Mouse (Mus musculus): ENCODE measurements around the gene Trim39. TPM values are rescaled to one million over a fixed set of nuclear protein-coding genes. Genes with fewer than 3 reads are reported as not detected.
A peak's percentile ranks its signal among the peaks of the same experiment; 100 is the strongest.
"Not testable (repeated sequence)": the region's sequence is repeated elsewhere in the genome, so short reads cannot be mapped to it uniquely, and the experiment has no call there.

The Trim39 gene
- not detected in 2 replicates for polyA plus RNA-seq (2012; ENCODE audit: insufficient read depth, insufficient read length, low replicate concordance, missing spikeins)

- WGBS, result under 1% methylated on average over 42 of the region's 43 CpGs
- Histone ChIP-seq H3K4me1 (ENCODE audit: control insufficient read depth, insufficient read depth, low read length) (peaks cover 16% of the 10 kb centered on the region), H3K27ac (ENCODE audit: insufficient read depth, low read depth, low read length) (peak within 1 kb of the TSS; percentile 91), H3K4me3 (ENCODE audit: insufficient read depth, low read depth, low read length) (peak within 1 kb of the TSS; percentile 81)
- TF ChIP-seq POLR2A (IDR thresholded peaks at IDR 0.05; ENCODE audit: insufficient read depth, low read depth, low read length) (no peak; the same call in 1 of the 2 replicates), CTCF (IDR thresholded peaks at IDR 0.05; ENCODE audit: insufficient read depth, low read depth, low read length) (no peak)
These were observed at the start of gene Trim39 for GRCm38 (mm10) chr17:36271586-36272256. TSS of gene Trim39 (minus strand) at chr17:36272247.

GRCm38 (mm10) chr17:36315689-36316253 is 43.7 kb upstream of the Trim39 start:
- TF ChIP-seq POLR2A (IDR thresholded peaks at IDR 0.05; ENCODE audit: insufficient read depth, low read depth, low read length), result no peak
- no peak for TF ChIP-seq CTCF (IDR thresholded peaks at IDR 0.05; ENCODE audit: insufficient read depth, low read depth, low read length)
- WGBS, result 9% methylated on average over 5 of the region's 5 CpGs
- H3K4me3 ChIP-seq (ENCODE audit: insufficient read depth, low read depth, low read length), result peak overlapping the region; percentile 54
- peak overlapping the region; percentile 88 for H3K27ac ChIP-seq (ENCODE audit: insufficient read depth, low read depth, low read length)
- H3K4me1 ChIP-seq (ENCODE audit: control insufficient read depth, insufficient read depth, low read length), result no peaks in the 10 kb centered on the region

DNA sequence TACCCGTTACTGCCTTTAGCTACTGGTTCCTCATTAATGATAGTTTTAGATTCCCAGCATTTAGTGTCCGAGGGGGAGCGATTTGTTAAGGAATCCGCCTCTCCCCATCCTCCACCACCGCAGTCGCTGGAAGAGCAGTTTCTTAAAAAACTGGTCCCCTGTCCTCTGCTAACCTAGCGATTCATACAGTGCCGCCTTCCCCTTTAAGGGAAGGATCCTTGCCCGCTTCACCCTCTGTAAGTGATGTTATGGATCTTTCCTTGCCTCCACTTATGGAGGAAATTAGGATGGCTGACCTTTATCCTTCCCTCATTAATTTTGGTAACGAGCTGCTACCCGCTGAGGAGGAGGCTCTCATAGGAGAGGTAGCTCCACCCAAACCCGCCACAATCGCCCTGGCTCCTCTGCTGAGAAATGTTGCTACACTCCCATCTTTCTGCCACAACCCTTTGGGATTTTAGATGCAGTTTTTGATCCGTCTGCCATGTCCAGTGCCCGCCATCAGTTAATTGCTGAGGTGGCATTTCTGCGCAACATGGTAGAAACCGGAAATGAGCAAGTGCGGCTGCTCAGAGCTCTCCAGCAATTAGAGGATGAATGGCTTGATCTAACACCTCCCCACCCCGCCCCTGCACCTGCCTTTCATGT is 43.1 kb upstream of the Trim39 start:
- under 1% methylated on average over 19 of the region's 19 CpGs for WGBS
- Histone ChIP-seq H3K4me1 (ENCODE audit: control insufficient read depth, insufficient read depth, low read length) (no peaks in the 10 kb centered on the region), H3K27ac (ENCODE audit: insufficient read depth, low read depth, low read length) (peak overlapping the region; percentile 88), H3K4me3 (ENCODE audit: insufficient read depth, low read depth, low read length) (peak overlapping the region; percentile 54)
- TF ChIP-seq CTCF (IDR thresholded peaks at IDR 0.05; ENCODE audit: insufficient read depth, low read depth, low read length), result no peak
- 0 out of 2 replicates have a peak, but pooled peaks have one; percentile 30 for TF ChIP-seq POLR2A (IDR thresholded peaks at IDR 0.05; ENCODE audit: insufficient read depth, low read depth, low read length)

DNA sequence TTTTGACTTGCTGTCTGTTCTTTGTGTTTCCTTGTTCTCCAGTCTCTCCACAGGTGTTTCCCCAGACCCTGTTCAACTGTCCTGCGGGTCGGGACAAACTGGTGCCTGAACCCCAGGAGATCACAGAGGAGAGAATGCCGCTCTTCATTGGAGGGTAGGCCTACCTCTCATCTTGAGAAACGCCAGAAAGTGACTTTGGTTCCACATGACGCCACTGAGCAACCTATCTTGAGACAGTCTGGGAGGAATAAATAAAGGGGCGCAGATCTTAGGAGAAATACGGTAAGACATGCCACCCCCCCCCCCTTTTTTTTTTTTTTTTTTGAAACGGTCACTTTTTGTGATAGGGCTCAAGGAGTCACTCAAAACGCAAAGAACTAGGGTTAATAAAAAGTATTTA is 42.5 kb upstream of the Trim39 start:
- no peak overlapping the region for H3K4me3 ChIP-seq (ENCODE audit: insufficient read depth, low read depth, low read length)
- no peak for TF ChIP-seq POLR2A (IDR thresholded peaks at IDR 0.05; ENCODE audit: insufficient read depth, low read depth, low read length)
- TF ChIP-seq CTCF (IDR thresholded peaks at IDR 0.05; ENCODE audit: insufficient read depth, low read depth, low read length), result no peak
- H3K27ac ChIP-seq (ENCODE audit: insufficient read depth, low read depth, low read length), result no peak overlapping the region
- no peaks in the 10 kb centered on the region for H3K4me1 ChIP-seq (ENCODE audit: control insufficient read depth, insufficient read depth, low read length)
- 3% methylated on average over 9 of the region's 9 CpGs for WGBS

DNA sequence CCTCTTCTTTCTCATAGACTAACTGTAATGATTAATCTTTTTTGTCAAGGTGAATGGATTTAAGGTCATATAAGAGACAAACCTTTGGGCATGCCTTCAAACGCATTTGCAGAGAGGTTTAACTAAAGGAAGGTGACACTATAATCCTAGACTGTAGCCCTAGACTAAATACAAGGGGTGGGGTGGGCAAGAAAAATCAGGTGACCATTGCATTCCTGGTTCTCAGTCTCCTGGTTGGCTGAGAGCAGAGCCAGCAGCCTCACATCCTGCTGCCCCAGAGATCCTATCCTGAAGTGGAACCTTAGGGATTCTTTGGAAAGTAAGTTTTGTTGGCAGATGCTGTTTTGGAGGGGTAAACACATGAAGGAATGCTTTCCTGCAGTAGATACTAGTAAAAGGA is 37.2 kb upstream of the Trim39 start:
- Histone ChIP-seq H3K27ac (ENCODE audit: insufficient read depth, low read depth, low read length) (no peak overlapping the region), H3K4me3 (ENCODE audit: insufficient read depth, low read depth, low read length) (no peak overlapping the region), H3K4me1 (ENCODE audit: control insufficient read depth, insufficient read depth, low read length) (no peaks in the 10 kb centered on the region)
- 44% methylated on average over 1 of the region's 1 CpGs for WGBS
- TF ChIP-seq CTCF (IDR thresholded peaks at IDR 0.05; ENCODE audit: insufficient read depth, low read depth, low read length), result no peak
- no peak for TF ChIP-seq POLR2A (IDR thresholded peaks at IDR 0.05; ENCODE audit: insufficient read depth, low read depth, low read length)

DNA sequence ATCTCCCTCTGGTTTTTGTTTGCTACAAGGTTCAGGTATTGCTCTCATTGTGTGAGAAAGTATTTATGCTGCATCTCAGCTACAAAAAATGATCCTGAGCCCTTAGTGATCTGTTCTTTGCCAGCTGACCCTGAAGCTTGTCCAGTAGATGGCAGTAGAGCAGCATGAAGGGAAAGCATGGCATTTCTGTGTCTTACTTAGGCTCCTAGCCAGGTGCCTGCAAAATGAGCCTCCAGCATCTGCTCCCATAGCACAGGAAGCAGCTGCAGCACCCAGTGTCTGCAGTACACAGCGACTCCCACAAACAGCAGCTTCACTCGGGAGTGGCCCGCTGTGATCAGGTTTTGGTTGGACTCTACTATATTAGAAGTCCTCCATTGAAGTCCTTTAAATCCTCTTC is 36.8 kb upstream of the Trim39 start:
- H3K4me3 ChIP-seq (ENCODE audit: insufficient read depth, low read depth, low read length); H3K27ac ChIP-seq (ENCODE audit: insufficient read depth, low read depth, low read length); H3K4me1 ChIP-seq (ENCODE audit: control insufficient read depth, insufficient read depth, low read length): not testable (repeated sequence)
- 0% methylated on average over 3 of the region's 3 CpGs for WGBS

GRCm38 (mm10) chr17:36286390-36286789 is 14.3 kb upstream of the Trim39 start, which contains the start of gene H2-M10.2:
TSS of gene H2-M10.2 (minus strand) at chr17:36286490.
- H3K4me3 ChIP-seq (ENCODE audit: insufficient read depth, low read depth, low read length), result no peak within 1 kb of the TSS
- H3K4me1 ChIP-seq (ENCODE audit: control insufficient read depth, insufficient read depth, low read length), result no peaks in the 10 kb centered on the region
- 92% methylated on average over 2 of the region's 2 CpGs for WGBS
- TF ChIP-seq CTCF (IDR thresholded peaks at IDR 0.05; ENCODE audit: insufficient read depth, low read depth, low read length) (no peak), POLR2A (IDR thresholded peaks at IDR 0.05; ENCODE audit: insufficient read depth, low read depth, low read length) (no peak)
- H3K27ac ChIP-seq (ENCODE audit: insufficient read depth, low read depth, low read length), result no peak within 1 kb of the TSS

GRCm38 (mm10) chr17:36281521-36282245 is 9.6 kb upstream of the Trim39 start:
- H3K27ac ChIP-seq (ENCODE audit: insufficient read depth, low read depth, low read length), result no peak overlapping the region
- TF ChIP-seq POLR2A (IDR thresholded peaks at IDR 0.05; ENCODE audit: insufficient read depth, low read depth, low read length), result no peak
- no peak for TF ChIP-seq CTCF (IDR thresholded peaks at IDR 0.05; ENCODE audit: insufficient read depth, low read depth, low read length)
- no peak overlapping the region for H3K4me3 ChIP-seq (ENCODE audit: insufficient read depth, low read depth, low read length)
- no peaks in the 10 kb centered on the region for H3K4me1 ChIP-seq (ENCODE audit: control insufficient read depth, insufficient read depth, low read length)
- WGBS, result 95% methylated on average over 4 of the region's 4 CpGs
